Mouse (Mus musculus): ENCODE measurements around the gene Hoxa9. TPM values are rescaled to one million over a fixed set of nuclear protein-coding genes. Genes with fewer than 3 reads are reported as not detected.

Gene Hoxa9
- polyA plus RNA-seq, 1 experiment from 2014 or later, result 67.8 TPM

DNA sequence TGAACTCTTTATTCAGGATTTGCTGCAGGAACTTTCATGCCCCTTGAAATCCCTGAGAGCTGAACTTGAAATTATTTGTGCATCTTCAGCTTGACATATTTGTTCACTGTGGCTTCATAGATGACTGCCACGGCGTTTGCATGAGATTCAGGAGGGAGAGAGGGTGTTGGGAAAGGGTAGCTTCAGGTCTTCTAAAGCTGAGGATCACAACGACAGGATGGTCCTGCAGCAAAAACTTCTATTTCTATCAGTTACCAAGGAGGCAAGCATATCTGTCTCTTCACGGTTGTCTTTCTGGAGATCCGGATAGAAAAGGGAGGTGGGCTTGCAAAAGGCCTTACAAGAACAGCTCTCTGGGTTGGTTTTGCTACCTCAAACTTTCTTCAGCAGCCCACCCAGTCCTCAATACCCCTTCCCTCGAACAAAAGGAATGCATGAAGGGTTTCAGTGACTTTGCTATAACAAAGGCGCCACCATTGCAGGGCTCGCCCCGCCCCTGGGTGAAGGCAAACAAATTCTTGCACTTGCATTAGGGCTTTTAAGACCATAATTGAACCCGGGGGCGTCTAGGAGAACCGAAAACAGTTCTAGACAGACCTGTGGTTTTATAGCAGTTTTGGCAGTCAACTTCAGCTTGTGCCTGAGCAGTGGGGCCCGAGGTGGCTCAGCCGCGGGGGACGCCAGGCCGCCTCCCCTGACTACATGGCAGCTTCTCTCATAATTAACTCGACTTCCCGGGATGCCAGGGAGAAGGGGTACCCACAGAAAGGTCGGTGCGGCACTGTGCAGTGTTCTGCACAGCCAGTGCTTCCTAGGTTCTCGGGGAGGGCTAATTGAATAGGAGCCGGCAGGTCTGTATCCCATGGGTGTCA lies 17.1 kb upstream of the Hoxa9 start:
- H3K9me3 ChIP-seq (ENCODE audit: control insufficient read depth, low read length), result no peaks in the 10 kb centered on the region
- H3K4me3 ChIP-seq (ENCODE audit: low read length), result peak overlapping the region; percentile 75
- H3K27me3 ChIP-seq (ENCODE audit: control insufficient read depth, insufficient read depth, low read length), result peaks cover 23% of the 10 kb centered on the region
- peak overlapping the region; percentile 83 for H3K4me2 ChIP-seq (replicated peaks; ENCODE audit: low read depth, low read length)
- no peaks in the 10 kb centered on the region for H3K36me3 ChIP-seq (ENCODE audit: control insufficient read depth, insufficient read depth, low read length)
- no peak for ATAC-seq (ENCODE audit: low FRiP score, low TSS enrichment)
- H3K4me1 ChIP-seq (ENCODE audit: control insufficient read depth, insufficient read depth, low read length), result peaks cover 26% of the 10 kb centered on the region
- WGBS, result 4% methylated on average over 23 of the region's 23 CpGs
- H3K27ac ChIP-seq (ENCODE audit: low read depth, low read length), result peak overlapping the region; percentile 88
- H3K9ac ChIP-seq (ENCODE audit: low read depth, low read length), result peak overlapping the region; percentile 75

DNA sequence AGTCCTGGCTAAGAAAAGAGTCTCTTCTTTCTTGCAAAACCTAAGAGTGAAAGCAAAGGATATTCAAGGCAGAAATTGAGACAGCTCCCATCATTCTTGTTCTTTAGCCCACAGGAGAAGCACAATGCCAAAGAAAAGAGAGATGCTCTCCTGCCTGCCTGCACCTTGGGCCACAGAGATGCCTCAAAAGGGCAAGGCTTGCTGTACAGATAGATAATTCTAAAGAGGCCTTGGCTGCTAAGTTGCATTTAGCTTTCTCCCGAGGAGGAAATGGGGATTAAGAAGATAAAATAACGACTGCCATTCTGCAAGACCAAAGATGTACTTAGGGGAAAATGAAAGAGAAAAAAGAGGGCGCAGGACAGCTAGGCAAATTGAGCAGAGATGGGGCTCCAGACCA lies 16.0 kb upstream of the Hoxa9 start:
- Histone ChIP-seq H3K4me3 (ENCODE audit: low read length) (peak overlapping the region; percentile 75), H3K4me2 (replicated peaks; ENCODE audit: low read depth, low read length) (peak overlapping the region; percentile 83), H3K27me3 (ENCODE audit: control insufficient read depth, insufficient read depth, low read length) (peaks cover 13% of the 10 kb centered on the region), H3K9ac (ENCODE audit: low read depth, low read length) (peak overlapping the region; percentile 89), H3K4me1 (ENCODE audit: control insufficient read depth, insufficient read depth, low read length) (peaks cover 17% of the 10 kb centered on the region; the same call in 1 of the 2 replicates), H3K36me3 (ENCODE audit: control insufficient read depth, insufficient read depth, low read length) (no peaks in the 10 kb centered on the region), H3K9me3 (ENCODE audit: control insufficient read depth, low read length) (no peaks in the 10 kb centered on the region), H3K27ac (ENCODE audit: low read depth, low read length) (peak overlapping the region; percentile 96)
- ATAC-seq (ENCODE audit: low FRiP score, low TSS enrichment), result no peak
- 3% methylated on average over 3 of the region's 3 CpGs for WGBS

DNA sequence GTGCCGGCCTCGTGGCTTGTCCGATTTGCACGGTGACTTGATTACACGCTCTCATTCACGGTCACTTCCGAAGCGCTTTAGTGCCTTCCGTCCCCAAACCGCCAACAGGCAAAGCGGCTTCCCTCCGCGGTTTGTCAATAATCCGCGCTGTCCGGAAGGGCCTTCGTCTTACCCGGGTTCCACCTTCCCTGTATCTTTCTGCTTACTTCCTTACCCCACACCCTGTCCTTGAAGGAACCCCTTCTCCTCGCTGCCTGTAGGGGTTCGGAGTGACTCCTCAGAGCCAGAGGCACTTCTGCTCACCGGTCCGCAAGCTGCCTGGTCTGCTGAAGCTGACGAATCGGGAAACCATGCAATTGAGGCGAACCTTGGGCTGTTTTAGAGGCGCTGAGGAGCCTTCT lies 15.5 kb upstream of the Hoxa9 start:
- 1% methylated on average over 26 of the region's 26 CpGs for WGBS
- ATAC-seq (ENCODE audit: low FRiP score, low TSS enrichment), result no peak
- Histone ChIP-seq H3K4me1 (ENCODE audit: control insufficient read depth, insufficient read depth, low read length) (peaks cover 22% of the 10 kb centered on the region), H3K9ac (ENCODE audit: low read depth, low read length) (peak overlapping the region; percentile 89), H3K27ac (ENCODE audit: low read depth, low read length) (peak overlapping the region; percentile 96), H3K9me3 (ENCODE audit: control insufficient read depth, low read length) (no peaks in the 10 kb centered on the region), H3K4me3 (ENCODE audit: low read length) (peak overlapping the region; percentile 75), H3K4me2 (replicated peaks; ENCODE audit: low read depth, low read length) (peak overlapping the region; percentile 83), H3K27me3 (ENCODE audit: control insufficient read depth, insufficient read depth, low read length) (peaks cover 10% of the 10 kb centered on the region), H3K36me3 (ENCODE audit: control insufficient read depth, insufficient read depth, low read length) (no peaks in the 10 kb centered on the region)

DNA sequence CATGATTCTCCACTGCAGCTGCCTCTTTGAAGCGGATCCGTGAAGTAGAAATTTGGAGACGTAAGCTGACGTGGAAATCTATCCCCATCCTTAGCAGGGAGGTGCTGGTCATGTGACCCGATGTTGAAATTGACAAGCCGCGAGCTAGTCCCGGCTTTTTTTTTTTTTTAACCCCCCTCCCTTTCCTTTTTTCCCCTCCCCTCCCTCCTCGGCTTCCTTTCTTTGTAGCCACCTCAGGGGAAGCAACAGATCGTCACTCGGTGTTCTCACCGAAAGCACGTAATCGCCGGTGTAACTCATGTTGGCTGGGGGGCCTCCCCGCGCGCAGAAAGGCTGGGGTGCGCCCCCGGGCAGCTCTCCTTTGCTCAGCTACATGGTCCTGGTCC lies 14.9 kb upstream of the Hoxa9 start, which contains the start of gene Hoxa11:
Gene Hoxa11, minus strand, starts transcription at position 54 of the 386 bp plus-strand sequence.
- Histone ChIP-seq H3K27me3 (ENCODE audit: control insufficient read depth, insufficient read depth, low read length) (peaks cover 8% of the 10 kb centered on the region), H3K4me2 (replicated peaks; ENCODE audit: low read depth, low read length) (peak within 1 kb of the TSS; percentile 83), H3K36me3 (ENCODE audit: control insufficient read depth, insufficient read depth, low read length) (no peaks in the 10 kb centered on the region), H3K4me1 (ENCODE audit: control insufficient read depth, insufficient read depth, low read length) (peaks cover 26% of the 10 kb centered on the region), H3K9ac (ENCODE audit: low read depth, low read length) (peak within 1 kb of the TSS; percentile 89), H3K27ac (ENCODE audit: low read depth, low read length) (peak within 1 kb of the TSS; percentile 96), H3K9me3 (ENCODE audit: control insufficient read depth, low read length) (no peaks in the 10 kb centered on the region), H3K4me3 (ENCODE audit: low read length) (peak within 1 kb of the TSS; percentile 75)
- 2% methylated on average over 20 of the region's 20 CpGs for WGBS
- ATAC-seq (ENCODE audit: low FRiP score, low TSS enrichment), result peak; percentile 66

DNA sequence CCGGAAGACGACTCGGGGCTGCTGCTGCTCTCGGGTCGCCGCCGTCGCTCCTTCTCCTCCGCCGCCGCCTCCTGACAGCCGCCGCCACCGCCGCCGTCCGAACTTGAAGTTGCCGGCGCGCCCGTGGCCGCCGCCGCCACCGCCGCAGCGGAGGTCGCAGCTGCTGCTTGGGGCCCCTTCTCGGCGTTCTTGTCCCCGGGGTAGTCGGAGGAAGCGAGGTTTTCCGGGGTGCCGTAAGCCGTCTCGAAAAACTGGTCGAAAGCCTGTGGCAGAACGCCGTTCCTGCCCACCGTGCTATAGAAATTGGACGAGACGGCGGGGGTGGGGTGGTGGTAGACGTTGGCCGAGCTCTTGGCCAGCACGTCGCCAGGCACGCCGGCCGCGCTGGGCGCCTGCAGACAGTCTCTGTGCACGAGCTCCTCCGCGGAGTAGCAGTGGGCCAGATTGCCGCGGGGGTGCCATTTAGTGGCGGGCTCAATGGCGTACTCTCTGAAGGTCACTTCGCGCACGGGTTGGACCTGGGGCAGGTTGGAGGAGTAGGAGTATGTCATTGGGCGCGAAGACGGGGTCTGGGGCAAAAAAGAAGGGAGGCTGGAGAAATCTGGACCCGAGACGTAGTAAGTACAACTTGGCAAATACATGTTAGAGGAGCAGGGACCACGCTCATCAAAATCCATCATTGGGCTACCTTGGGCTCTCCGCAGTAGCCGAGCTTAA lies 14.3 kb upstream of the Hoxa9 start:
- Histone ChIP-seq H3K27ac (ENCODE audit: low read depth, low read length) (peak overlapping the region; percentile 96), H3K9ac (ENCODE audit: low read depth, low read length) (peak overlapping the region; percentile 89), H3K36me3 (ENCODE audit: control insufficient read depth, insufficient read depth, low read length) (no peaks in the 10 kb centered on the region), H3K27me3 (ENCODE audit: control insufficient read depth, insufficient read depth, low read length) (peaks cover 6% of the 10 kb centered on the region), H3K4me2 (replicated peaks; ENCODE audit: low read depth, low read length) (peak overlapping the region; percentile 83), H3K9me3 (ENCODE audit: control insufficient read depth, low read length) (no peaks in the 10 kb centered on the region), H3K4me3 (ENCODE audit: low read length) (peak overlapping the region; percentile 75), H3K4me1 (ENCODE audit: control insufficient read depth, insufficient read depth, low read length) (peaks cover 24% of the 10 kb centered on the region)
- WGBS, result under 1% methylated on average over 69 of the region's 71 CpGs
- peak; percentile 16 for ATAC-seq (ENCODE audit: low FRiP score, low TSS enrichment)

DNA sequence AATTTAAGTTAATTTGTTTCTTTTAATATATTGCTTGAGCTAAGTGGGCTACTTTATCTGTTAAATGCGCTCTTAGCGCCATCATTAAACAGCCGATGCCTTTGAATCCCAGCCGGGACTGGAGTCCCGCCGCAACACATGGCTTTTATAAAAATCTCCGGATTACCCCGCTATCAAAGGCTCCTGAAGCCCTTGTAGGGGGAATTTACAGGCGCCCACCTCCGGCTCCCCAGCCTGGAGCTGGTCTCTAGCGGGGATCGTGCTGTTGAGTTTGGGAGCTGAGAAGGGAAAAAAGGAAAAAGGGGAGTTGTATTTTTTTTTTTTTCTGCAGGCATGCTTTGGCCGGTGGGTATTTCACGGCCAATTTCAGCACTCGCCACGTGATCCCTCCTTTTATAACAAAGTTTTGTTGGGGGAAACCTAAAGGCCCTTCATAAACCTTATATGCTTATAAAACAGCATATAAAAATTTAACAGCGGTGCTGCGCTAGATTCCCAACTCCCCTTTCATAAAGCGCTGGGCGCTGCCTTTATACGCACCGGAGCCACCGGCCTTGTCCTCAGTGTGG lies 13.7 kb upstream of the Hoxa9 start:
- Histone ChIP-seq H3K27me3 (ENCODE audit: control insufficient read depth, insufficient read depth, low read length) (no peaks in the 10 kb centered on the region; the same call in 1 of the 2 replicates), H3K27ac (ENCODE audit: low read depth, low read length) (peak overlapping the region; percentile 96), H3K4me3 (ENCODE audit: low read length) (peak overlapping the region; percentile 75), H3K9ac (ENCODE audit: low read depth, low read length) (peak overlapping the region; percentile 89), H3K4me1 (ENCODE audit: control insufficient read depth, insufficient read depth, low read length) (peaks cover 19% of the 10 kb centered on the region), H3K36me3 (ENCODE audit: control insufficient read depth, insufficient read depth, low read length) (no peaks in the 10 kb centered on the region), H3K4me2 (replicated peaks; ENCODE audit: low read depth, low read length) (peak overlapping the region; percentile 83), H3K9me3 (ENCODE audit: control insufficient read depth, low read length) (no peaks in the 10 kb centered on the region)
- WGBS, result 2% methylated on average over 23 of the region's 23 CpGs
- no peak for ATAC-seq (ENCODE audit: low FRiP score, low TSS enrichment)

DNA sequence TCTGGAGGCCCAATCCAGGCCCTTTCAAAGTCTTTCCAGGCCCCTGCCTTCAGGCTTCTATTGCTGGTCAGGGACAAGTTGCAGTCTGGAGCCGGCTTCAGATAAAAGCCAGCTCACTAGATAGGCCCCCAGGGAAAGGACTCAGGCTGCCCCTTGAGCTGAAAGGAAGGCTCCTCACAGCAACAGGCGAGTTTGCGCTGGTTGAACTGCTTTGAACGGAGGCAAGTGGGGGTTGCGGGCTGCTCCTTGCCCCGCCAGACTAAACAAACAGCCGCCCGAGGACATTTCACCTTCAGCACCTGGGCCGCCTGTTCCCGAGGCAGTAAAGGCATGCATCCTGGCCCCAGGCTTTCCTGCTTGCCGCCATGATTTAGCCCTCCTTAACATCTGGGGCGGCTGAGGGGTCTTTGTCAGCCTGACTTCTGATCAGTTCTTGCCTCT lies 12.8 kb upstream of the Hoxa9 start:
- Histone ChIP-seq H3K9ac (ENCODE audit: low read depth, low read length) (peak overlapping the region; percentile 89), H3K27me3 (ENCODE audit: control insufficient read depth, insufficient read depth, low read length) (no peaks in the 10 kb centered on the region; the same call in 1 of the 2 replicates), H3K27ac (ENCODE audit: low read depth, low read length) (peak overlapping the region; percentile 96), H3K4me1 (ENCODE audit: control insufficient read depth, insufficient read depth, low read length) (peaks cover 18% of the 10 kb centered on the region), H3K4me2 (replicated peaks; ENCODE audit: low read depth, low read length) (peak overlapping the region; percentile 83), H3K9me3 (ENCODE audit: control insufficient read depth, low read length) (no peaks in the 10 kb centered on the region), H3K36me3 (ENCODE audit: control insufficient read depth, insufficient read depth, low read length) (no peaks in the 10 kb centered on the region), H3K4me3 (ENCODE audit: low read length) (peak overlapping the region; percentile 75)
- no peak for ATAC-seq (ENCODE audit: low FRiP score, low TSS enrichment)
- 5% methylated on average over 12 of the region's 12 CpGs for WGBS

DNA sequence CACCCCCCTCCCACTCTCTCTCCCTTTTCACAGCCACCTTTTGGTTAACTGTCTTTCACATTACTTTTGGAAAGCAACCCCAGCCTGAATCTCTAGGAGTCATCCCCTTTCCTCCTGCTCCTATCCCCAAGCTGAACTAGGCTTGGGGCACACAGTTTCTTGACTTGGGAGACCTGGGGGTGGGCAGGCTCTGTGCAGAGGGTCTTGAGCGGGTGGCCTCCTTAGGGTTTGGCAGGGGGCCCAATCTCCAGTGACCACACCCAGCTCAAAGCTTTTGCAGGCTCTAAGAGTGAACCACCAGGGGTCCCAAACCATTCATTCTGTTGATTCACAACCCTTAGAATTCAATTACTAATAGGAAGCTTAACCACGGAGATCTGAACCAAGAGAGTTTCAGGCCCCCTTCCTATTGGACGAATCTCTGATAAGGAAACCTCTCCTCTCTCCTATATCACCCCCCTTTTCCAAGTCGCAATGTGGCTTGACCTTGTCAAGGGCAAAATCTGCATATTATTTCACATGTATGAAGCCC lies 12.0 kb upstream of the Hoxa9 start:
- ATAC-seq (ENCODE audit: low FRiP score, low TSS enrichment), result no peak
- no peaks in the 10 kb centered on the region for H3K9me3 ChIP-seq (ENCODE audit: control insufficient read depth, low read length)
- H3K4me1 ChIP-seq (ENCODE audit: control insufficient read depth, insufficient read depth, low read length), result peaks cover 12% of the 10 kb centered on the region
- WGBS, result 6% methylated on average over 4 of the region's 4 CpGs
- H3K9ac ChIP-seq (ENCODE audit: low read depth, low read length), result peak overlapping the region; percentile 89
- no peaks in the 10 kb centered on the region for H3K36me3 ChIP-seq (ENCODE audit: control insufficient read depth, insufficient read depth, low read length)
- H3K27me3 ChIP-seq (ENCODE audit: control insufficient read depth, insufficient read depth, low read length), result no peaks in the 10 kb centered on the region; the same call in 1 of the 2 replicates
- peak overlapping the region; percentile 75 for H3K4me3 ChIP-seq (ENCODE audit: low read length)
- H3K27ac ChIP-seq (ENCODE audit: low read depth, low read length), result peak overlapping the region; percentile 96
- H3K4me2 ChIP-seq (replicated peaks; ENCODE audit: low read depth, low read length), result peak overlapping the region; percentile 83

All from kidney, embryonic 14.5 days (tissue).